Mouse (Mus musculus) Patski (cell line): Measurements from ENCODE around the gene Loxl4. TPM values are rescaled to one million over a fixed set of nuclear protein-coding genes. Genes with fewer than 3 reads are reported as not detected.
A peak's percentile ranks its signal among the peaks of the same experiment; 100 is the strongest.

Experiments
- ATAC-seq: fragments of 100-300 bp; one replicate; pipeline ENCODE4 v1.8.0; 2021
- CTCF ChIA-PET: fragments of 350-600 bp; sonication (Branson Sonifier 250); formaldehyde crosslinking; loops from one replicate; lab custom pipeline; 2022; ENCODE audit warnings: inconsistent platforms; lab: Charles Lee
- POLR2A ChIA-PET: fragments of 350-600 bp; sonication (Branson Sonifier 250); formaldehyde crosslinking; loops from one replicate; lab custom pipeline; 2022; ENCODE audit warnings: antibody characterized with exemption, inconsistent platforms; lab: Charles Lee
- DNase-seq: peaks from one replicate; pipeline ENCODE4 v3.0.0-alpha.2; 2011; ENCODE audit warnings: low read depth, low spot score
- H3K27me3 ChIP-seq: fragments of 371-371 bp; one replicate; pipeline ENCODE4 v1.5.1; 2021
- CTCF ChIP-seq: fragments of 100-300 bp; IDR thresholded peaks from one replicate; pipeline ENCODE4 v1.5.1; 2021
- in situ Hi-C: fragments of 300-500 bp; cut with MboI; formaldehyde crosslinking; loops from 3 replicates; pipeline ENCODE4 v1.11.1; 2018; ENCODE audit warnings: low pct_unique_long_range_greater_than_20kb, mixed read lengths
- polyA plus RNA-seq: library from polyadenylated mRNA; unstranded; gene quantifications from one replicate; pipeline ENCODE4 v1.2.3, GENCODE M21; 2021

Gene Loxl4
- polyA plus RNA-seq, 1 experiment from 2014 or later, result 0.08 TPM

GRCm38 (mm10) chr19:42652425-42652824 is 39.8 kb upstream of the Loxl4 start:
- ChIA-PET CTCF (interaction anchor here (0.6 to 1.6 kb wide), 3 partner anchors 19 to 336 kb away, joined by 3 to 5 read pairs (median 5); no protein-coding TSS in a partner anchor), POLR2A (interaction anchor here (1.0 kb wide), 1 partner anchor 72 kb away, joined by 3 read pairs; no protein-coding TSS in a partner anchor)
- H3K27me3 ChIP-seq, result peaks cover 11% of the 10 kb centered on the region
- no peak for TF ChIP-seq CTCF
- no peak for ATAC-seq
- DNase-seq, result no peak
- in situ Hi-C loops, result loop anchor here (10.0 kb wide), 1 partner anchor 438 kb away; no protein-coding TSS in a partner anchor

- ChIA-PET POLR2A (no interaction called here), CTCF (interaction anchor here (0.7 kb wide), 1 partner anchor 12 kb away, joined by 3 read pairs; no protein-coding TSS in a partner anchor)
- in situ Hi-C loops, result no loop called here
Measured at GRCm38 (mm10) chr19:42640211-42640610, 27.6 kb upstream of the Loxl4 start.

GRCm38 (mm10) chr19:42639544-42639943 is 26.9 kb upstream of the Loxl4 start:
- H3K27me3 ChIP-seq, result peaks cover 3% of the 10 kb centered on the region
- POLR2A ChIA-PET, result no interaction called here
- in situ Hi-C loops, result no loop called here
- no peak for ATAC-seq
- TF ChIP-seq CTCF, result no peak
- CTCF ChIA-PET, result interaction anchor here (1.8 kb wide), 1 partner anchor 15 kb away, joined by 7 read pairs; no protein-coding TSS in a partner anchor
- no peak for DNase-seq

More at GRCm38 (mm10) chr19:42640211-42640610, 27.6 kb upstream of the Loxl4 start:
- H3K27me3 ChIP-seq, result no peaks in the 10 kb centered on the region
- no peak for TF ChIP-seq CTCF
- no peak for DNase-seq
- no peak for ATAC-seq

GRCm38 (mm10) chr19:42638604-42639481 is 26.2 kb upstream of the Loxl4 start:
- peaks cover 7% of the 10 kb centered on the region for H3K27me3 ChIP-seq
- DNase-seq, result no peak
- ATAC-seq, result no peak
- ChIA-PET CTCF (interaction anchor here (0.8 to 1.8 kb wide), 6 partner anchors 10 to 151 kb away, joined by 3 to 7 read pairs (median 4); no protein-coding TSS in a partner anchor), POLR2A (interaction anchor here (0.8 kb wide), 1 partner anchor 16 kb away, joined by 4 read pairs; no protein-coding TSS in a partner anchor)
- no peak for TF ChIP-seq CTCF
- in situ Hi-C loops, result no loop called here

GRCm38 (mm10) chr19:42636631-42637030 is 24.0 kb upstream of the Loxl4 start:
- ATAC-seq (no peak), DNase-seq (no peak)
- in situ Hi-C loops, result no loop called here
- peaks cover 7% of the 10 kb centered on the region for H3K27me3 ChIP-seq
- CTCF ChIA-PET, result interaction anchor here (1.0 kb wide), 1 partner anchor 49 kb away, joined by 3 read pairs; no protein-coding TSS in a partner anchor
- no peak for TF ChIP-seq CTCF
- POLR2A ChIA-PET, result no interaction called here

GRCm38 (mm10) chr19:42633650-42634049 is 21.0 kb upstream of the Loxl4 start:
- ChIA-PET CTCF (interaction anchor here (0.8 to 1.4 kb wide), 4 partner anchors 9 to 51 kb away, joined by 3 read pairs; no protein-coding TSS in a partner anchor), POLR2A (no interaction called here)
- in situ Hi-C loops, result no loop called here
- TF ChIP-seq CTCF, result no peak
- ATAC-seq (no peak), DNase-seq (no peak)
- peaks cover 7% of the 10 kb centered on the region for H3K27me3 ChIP-seq

- ChIA-PET POLR2A (interaction anchor here (1.0 to 1.5 kb wide), 3 partner anchors 15 to 315 kb away, joined by 3 to 4 read pairs (median 3); no protein-coding TSS in a partner anchor), CTCF (interaction anchor here (1.0 to 1.4 kb wide), 2 partner anchors 22 to 49 kb away, joined by 4 to 5 read pairs; no protein-coding TSS in a partner anchor)
- in situ Hi-C loops, result no loop called here
- TF ChIP-seq CTCF, result no peak
- DNase-seq, result no peak
- ATAC-seq, result no peak
- H3K27me3 ChIP-seq, result peaks cover 7% of the 10 kb centered on the region
Measured at GRCm38 (mm10) chr19:42632301-42632700, 19.7 kb upstream of the Loxl4 start.

GRCm38 (mm10) chr19:42631541-42631961 is 18.9 kb upstream of the Loxl4 start:
- ATAC-seq (peak; percentile 77), DNase-seq (peak; percentile 37)
- in situ Hi-C loops, result no loop called here
- H3K27me3 ChIP-seq, result peaks cover 7% of the 10 kb centered on the region
- CTCF ChIA-PET, result interaction anchor here (1.0 to 1.4 kb wide), 2 partner anchors 22 to 49 kb away, joined by 4 to 5 read pairs; no protein-coding TSS in a partner anchor
- POLR2A ChIA-PET, result interaction anchor here (0.6 to 1.5 kb wide), 4 partner anchors 15 to 314 kb away, joined by 3 to 5 read pairs (median 4); no protein-coding TSS in a partner anchor
- TF ChIP-seq CTCF, result no peak

- ChIA-PET POLR2A (no interaction called here), CTCF (interaction anchor here (1.3 kb wide), 1 partner anchor 10 kb away, joined by 4 read pairs; no protein-coding TSS in a partner anchor)
- in situ Hi-C loops, result no loop called here
- no peaks in the 10 kb centered on the region for H3K27me3 ChIP-seq
- DNase-seq, result peak; percentile 66
- no peak for TF ChIP-seq CTCF
- ATAC-seq, result peak; percentile 46
Measured at GRCm38 (mm10) chr19:42628068-42628467, 15.5 kb upstream of the Loxl4 start.

- ATAC-seq (peak; percentile 70), DNase-seq (no peak)
- H3K27me3 ChIP-seq, result no peaks in the 10 kb centered on the region
- POLR2A ChIA-PET, result interaction anchor here (1.7 kb wide), 1 partner anchor 13 kb away, joined by 5 read pairs; no protein-coding TSS in a partner anchor
- in situ Hi-C loops, result no loop called here
- CTCF ChIA-PET, result no interaction called here
- no peak for TF ChIP-seq CTCF
Measured at GRCm38 (mm10) chr19:42613647-42614225, 1.1 kb upstream of the Loxl4 start.
